Mouse (Mus musculus) kidney, postnatal 0 days (tissue): ENCODE data around the gene Gm11111. TPM values are rescaled to one million over a fixed set of nuclear protein-coding genes. Genes with fewer than 3 reads are reported as not detected.

ENCODE experiments used
- ATAC-seq: fragments of 200-750 bp; cut with Nextera tagmentation; replicated peaks from 2 replicates; pipeline ENCODE4 v1.8.0; 2017; ENCODE audit warnings: low read depth, moderate number of reproducible peaks, moderate TSS enrichment, moderate library complexity; ENCODE audit not compliant: low FRiP score
- DNase-seq: peaks from one replicate; pipeline ENCODE4 v3.0.0-alpha.2; 2016; ENCODE audit warnings: low spot score
- H3K27ac ChIP-seq: fragments of 300-500 bp; sonication (generic); 2 replicates; pipeline ENCODE4 v1.5.1; 2014; ENCODE audit warnings: mild to moderate bottlenecking
- H3K27me3 ChIP-seq: fragments of 300-500 bp; sonication (generic); 2 replicates; pipeline ENCODE4 v1.6.1; 2014; ENCODE audit warnings: low read length, mixed read lengths; ENCODE audit not compliant: insufficient read depth
- H3K36me3 ChIP-seq: fragments of 300-500 bp; sonication (generic); 2 replicates; pipeline ENCODE4 v1.6.1; 2014; ENCODE audit warnings: low read length, mixed read lengths; ENCODE audit not compliant: insufficient read depth
- H3K4me1 ChIP-seq: fragments of 300-500 bp; sonication (generic); replicated peaks from 2 replicates; pipeline ENCODE4 v1.6.1; 2014; ENCODE audit warnings: antibody characterized with exemption, low read length, mixed read lengths; ENCODE audit not compliant: insufficient read depth
- H3K4me2 ChIP-seq: fragments of 300-500 bp; sonication (generic); 2 replicates; pipeline ENCODE4 v1.6.1; 2014; ENCODE audit warnings: mild to moderate bottlenecking, low read length, moderate library complexity, mixed read lengths
- H3K4me3 ChIP-seq: fragments of 300-500 bp; sonication (generic); replicated peaks from 2 replicates; pipeline ENCODE4 v1.5.1; 2014; ENCODE audit warnings: low read depth, low read length
- H3K9ac ChIP-seq: fragments of 300-500 bp; sonication (generic); 2 replicates; pipeline ENCODE4 v1.6.1; 2014; ENCODE audit warnings: low read depth, low read length
- H3K9me3 ChIP-seq: fragments of 300-500 bp; sonication (generic); replicated peaks from 2 replicates; pipeline ENCODE4 v1.6.1; 2016; ENCODE audit warnings: low read length, inconsistent platforms, mixed read lengths
- CTCF ChIP-seq: IDR thresholded peaks from 2 replicates; pipeline ENCODE4 v1.5.1; 2016; ENCODE audit warnings: antibody characterized with exemption, low read depth, mild to moderate bottlenecking, moderate library complexity
- WGBS: fragments of 180-500 bp; shearing (Covaris S2); extraction: QIAGEN DNeasy Blood & Tissue Kit; methylation state at CpG from one replicate; pipeline ENCODE4 v1.1.7; 2014; 5-methylcytosine and 5-hydroxymethylcytosine counted together
- polyA plus RNA-seq: library from polyadenylated mRNA; unstranded; fragments of >200 nt; fragmentation: Nextera tagmentation; extraction: Ambion mirVana; gene quantifications from 2 replicates; pipeline ENCODE4 v1.2.1, GENCODE M21; 2015

Gene Gm11111
- not detected in 2 replicates for polyA plus RNA-seq

DNA sequence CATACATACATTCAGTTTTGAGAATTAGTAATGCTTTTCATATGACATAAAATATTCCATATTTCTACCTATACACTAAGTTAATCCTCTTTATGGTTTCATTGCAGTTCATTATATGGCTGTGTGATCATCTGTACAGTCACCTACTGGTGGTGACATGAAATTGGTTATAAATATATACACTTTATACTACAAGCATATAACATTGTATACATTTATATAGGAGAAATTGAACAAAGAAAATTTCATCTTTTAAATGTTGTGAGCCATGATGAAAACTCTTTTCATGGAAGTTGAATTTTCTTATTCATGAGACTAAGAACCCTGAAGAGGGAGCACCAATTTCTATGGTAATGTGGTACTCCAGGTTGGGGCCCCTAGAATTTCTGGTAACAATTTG is at the start of gene Gm11111:
Gene Gm11111, plus strand, starts transcription at position 301 of the 400 bp plus-strand sequence.
- TF ChIP-seq CTCF, result no peak
- Histone ChIP-seq H3K4me1 (no peaks in the 10 kb centered on the region), H3K9ac (no peak within 1 kb of the TSS), H3K27ac (no peak within 1 kb of the TSS), H3K4me3 (no peak within 1 kb of the TSS), H3K4me2 (no peak within 1 kb of the TSS), H3K36me3 (no peaks in the 10 kb centered on the region), H3K9me3 (no peaks in the 10 kb centered on the region), H3K27me3 (no peaks in the 10 kb centered on the region)
- no peak for ATAC-seq
- no peak for DNase-seq

DNA sequence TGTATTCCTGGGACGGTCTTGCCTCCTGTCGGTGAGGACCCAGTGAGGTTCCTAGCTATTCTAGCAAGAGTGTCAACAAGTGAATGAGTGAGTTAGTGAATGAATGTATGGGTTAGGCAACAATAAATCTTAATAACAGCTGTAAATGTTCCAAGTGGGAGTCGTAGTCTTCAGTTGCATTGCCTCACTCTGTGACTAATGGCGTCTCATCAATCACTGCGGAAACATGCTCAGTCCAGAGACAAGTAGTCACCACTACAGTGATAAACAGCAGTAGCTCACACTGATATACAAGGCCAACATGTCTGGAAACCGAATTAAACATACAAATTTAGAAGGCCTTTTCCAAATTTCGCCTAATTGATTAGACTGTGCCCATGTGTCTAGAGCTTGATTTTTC is 36.3 kb upstream of the Gm11111 start:
- no peak for DNase-seq
- Histone ChIP-seq H3K9ac (no peak overlapping the region), H3K36me3 (no peaks in the 10 kb centered on the region), H3K27me3 (no peaks in the 10 kb centered on the region), H3K27ac (no peak overlapping the region), H3K4me3 (no peak overlapping the region), H3K4me2 (no peak overlapping the region), H3K9me3 (no peaks in the 10 kb centered on the region), H3K4me1 (no peaks in the 10 kb centered on the region)
- no peak for TF ChIP-seq CTCF
- ATAC-seq, result no peak
- 50% methylated on average over 7 of the region's 7 CpGs for WGBS

DNA sequence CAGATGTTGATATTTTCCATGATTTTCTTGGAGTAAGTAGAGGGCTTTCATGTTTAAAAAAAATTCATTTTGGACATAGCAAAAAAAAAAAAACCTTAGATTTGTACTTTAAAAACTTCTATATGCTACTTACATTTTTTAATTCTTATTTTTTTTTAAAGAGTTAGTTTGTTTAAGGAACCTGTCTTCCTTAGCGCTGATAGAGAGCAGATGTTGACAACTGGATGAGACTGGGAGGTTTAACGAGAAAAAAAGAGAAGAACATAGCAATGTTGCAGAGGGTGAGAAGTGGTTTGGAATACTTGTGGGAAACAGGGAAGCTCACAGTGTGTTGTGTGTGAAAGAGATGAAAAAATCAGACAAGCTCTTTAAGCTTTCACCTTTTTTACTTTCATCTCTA is 32.4 kb upstream of the Gm11111 start:
- Histone ChIP-seq H3K4me2 (no peak overlapping the region), H3K36me3 (no peaks in the 10 kb centered on the region), H3K27me3 (no peaks in the 10 kb centered on the region), H3K9ac (no peak overlapping the region), H3K27ac (no peak overlapping the region), H3K4me1 (no peaks in the 10 kb centered on the region), H3K4me3 (no peak overlapping the region), H3K9me3 (no peaks in the 10 kb centered on the region)
- ATAC-seq, result no peak
- no peak for TF ChIP-seq CTCF
- WGBS, result 40% methylated on average over 2 of the region's 2 CpGs
- DNase-seq, result no peak

DNA sequence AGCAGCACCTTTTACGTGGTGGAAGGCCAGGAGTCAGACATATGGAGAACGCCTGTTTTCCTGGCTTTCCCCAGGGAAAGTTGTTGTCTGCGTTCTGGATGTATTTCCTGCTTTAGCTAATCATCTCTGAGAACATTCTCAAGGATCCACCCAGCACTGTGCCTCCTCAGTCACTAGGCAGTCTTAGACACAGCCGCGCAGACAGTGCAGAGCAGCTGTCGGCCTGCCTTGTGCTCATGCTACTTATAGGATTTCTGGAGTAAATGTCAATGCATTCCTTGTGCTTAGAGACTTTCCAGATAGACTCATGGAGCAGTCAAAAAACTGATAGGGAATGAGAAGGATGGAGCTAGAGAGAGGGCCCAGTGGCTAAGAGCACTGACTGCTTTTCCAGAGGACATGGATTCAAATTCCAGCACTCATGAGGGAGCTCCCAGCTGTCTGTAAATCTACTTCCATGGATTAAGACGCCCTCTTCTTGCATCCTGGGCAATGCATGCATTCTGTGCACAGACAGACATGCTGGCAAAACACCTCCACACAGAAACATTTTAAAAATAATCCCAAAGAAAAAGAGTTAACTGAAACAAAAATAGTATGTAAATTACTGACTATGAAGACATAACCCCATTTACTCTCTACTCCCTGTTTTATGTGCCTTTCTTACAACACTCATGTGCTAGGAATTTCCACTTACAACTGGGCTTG is 30.1 kb upstream of the Gm11111 start:
- H3K9me3 ChIP-seq, result no peaks in the 10 kb centered on the region
- no peaks in the 10 kb centered on the region for H3K36me3 ChIP-seq
- TF ChIP-seq CTCF, result no peak
- H3K4me1 ChIP-seq, result no peaks in the 10 kb centered on the region
- ATAC-seq (no peak), DNase-seq (no peak)
- H3K4me3 ChIP-seq, result no peak overlapping the region
- no peaks in the 10 kb centered on the region for H3K27me3 ChIP-seq
- no peak overlapping the region for H3K9ac ChIP-seq
- H3K4me2 ChIP-seq, result no peak overlapping the region
- H3K27ac ChIP-seq, result no peak overlapping the region
- 95% methylated on average over 7 of the region's 7 CpGs for WGBS

DNA sequence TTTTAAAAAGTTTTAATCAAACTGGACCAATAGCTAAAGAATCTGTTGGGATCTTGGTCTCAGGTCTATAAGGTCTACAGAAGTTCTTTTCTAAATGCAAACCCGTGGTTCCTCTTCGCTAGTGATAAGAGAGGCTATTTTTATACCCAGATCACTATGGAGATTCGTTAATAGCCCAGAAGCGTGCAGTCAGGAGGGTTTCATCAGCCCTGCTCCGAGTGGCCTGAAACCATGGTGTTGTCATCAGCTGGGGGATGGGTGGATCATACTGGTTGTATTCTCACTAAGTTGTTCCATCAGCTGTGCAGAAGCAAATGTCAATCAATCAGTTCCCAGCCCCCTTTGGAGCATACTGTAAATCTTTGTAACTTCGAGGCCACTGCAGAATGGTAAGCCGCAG is 29.4 kb upstream of the Gm11111 start:
- ATAC-seq (no peak), DNase-seq (no peak)
- Histone ChIP-seq H3K9ac (no peak overlapping the region), H3K27me3 (no peaks in the 10 kb centered on the region), H3K4me2 (no peak overlapping the region), H3K4me3 (no peak overlapping the region), H3K4me1 (no peaks in the 10 kb centered on the region), H3K36me3 (no peaks in the 10 kb centered on the region), H3K27ac (no peak overlapping the region), H3K9me3 (no peaks in the 10 kb centered on the region)
- WGBS, result 74% methylated on average over 7 of the region's 7 CpGs
- TF ChIP-seq CTCF, result no peak

DNA sequence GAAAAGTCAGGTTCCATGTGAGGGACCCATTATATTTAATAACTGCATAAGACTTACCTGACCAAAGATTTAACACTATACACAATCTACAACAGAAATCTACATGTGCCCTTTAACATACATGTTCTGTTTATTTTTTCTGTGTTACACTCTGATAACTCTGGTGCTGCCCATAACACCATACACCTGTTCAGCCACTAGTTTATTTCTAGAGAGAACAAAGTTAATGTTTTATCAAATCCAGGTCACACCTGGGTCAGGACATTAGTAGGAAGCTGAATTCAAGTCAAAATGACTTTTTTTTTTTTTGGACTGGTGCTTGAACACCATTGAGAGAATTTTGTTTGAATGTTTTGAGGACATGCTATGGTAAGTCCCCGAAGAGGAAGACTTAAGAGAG is 28.7 kb upstream of the Gm11111 start:
- H3K9me3 ChIP-seq, result no peaks in the 10 kb centered on the region
- H3K27me3 ChIP-seq, result no peaks in the 10 kb centered on the region
- WGBS, result 71% methylated on average over 1 of the region's 1 CpGs
- DNase-seq (peak; percentile 24), ATAC-seq (peak; percentile 43; the same call in 1 of the 2 replicates)
- no peak overlapping the region for H3K4me3 ChIP-seq
- no peak overlapping the region for H3K4me2 ChIP-seq
- TF ChIP-seq CTCF, result no peak
- no peak overlapping the region for H3K9ac ChIP-seq
- no peaks in the 10 kb centered on the region for H3K36me3 ChIP-seq
- H3K4me1 ChIP-seq, result no peaks in the 10 kb centered on the region
- H3K27ac ChIP-seq, result no peak overlapping the region

DNA sequence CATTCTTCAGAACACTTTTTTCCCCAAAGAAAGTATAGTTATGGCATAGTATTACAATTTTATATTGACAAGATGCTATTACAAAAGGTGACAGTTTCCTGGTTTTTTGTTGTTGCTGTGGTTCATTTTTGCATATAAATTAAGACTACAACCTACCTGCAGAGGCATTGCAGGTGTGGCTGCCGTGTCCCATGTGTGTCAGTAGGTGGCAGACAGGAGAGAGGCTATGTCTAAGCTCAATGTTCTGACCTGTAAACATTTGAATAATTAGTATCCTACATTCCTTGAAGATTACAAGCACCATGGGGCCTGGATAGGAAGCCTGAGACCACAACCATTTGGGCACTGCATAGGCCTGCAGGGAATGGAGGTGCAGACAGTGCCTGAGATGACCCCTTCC is 11.2 kb upstream of the Gm11111 start:
- TF ChIP-seq CTCF, result peak; percentile 38; the same call in 1 of the 2 replicates
- H3K4me2 ChIP-seq, result no peak overlapping the region
- no peak overlapping the region for H3K9ac ChIP-seq
- no peak for ATAC-seq
- no peaks in the 10 kb centered on the region for H3K9me3 ChIP-seq
- H3K27ac ChIP-seq, result no peak overlapping the region
- no peak overlapping the region for H3K4me3 ChIP-seq
- H3K4me1 ChIP-seq, result no peaks in the 10 kb centered on the region
- whole genome bisulfite sequencing, result 94% methylated on average over 1 of the region's 1 CpGs
- H3K27me3 ChIP-seq, result no peaks in the 10 kb centered on the region
- no peaks in the 10 kb centered on the region for H3K36me3 ChIP-seq
- no peak for DNase-seq
